Mouse (Mus musculus): ENCODE data around the gene Ephx3.
"Not testable (repeated sequence)": the region's sequence is repeated elsewhere in the genome, so short reads cannot be mapped to it uniquely, and the experiment has no call there.

The Ephx3 gene

GRCm38 (mm10) chr17:32188863-32189636 is at the start of gene Ephx3:
Gene Ephx3, minus strand, starts transcription at chr17:32189549.
- DNase-seq (ENCODE audit: low spot score): no peak

- no peak for DNase-seq (ENCODE audit: low spot score)
Observed at GRCm38 (mm10) chr17:32238589-32238988, 49.2 kb upstream of the Ephx3 start.

GRCm38 (mm10) chr17:32235534-32236191 is 46.3 kb upstream of the Ephx3 start:
- no peak for DNase-seq (ENCODE audit: low spot score)

- no peak for DNase-seq (ENCODE audit: low spot score)
Observed at GRCm38 (mm10) chr17:32233174-32233573, 43.8 kb upstream of the Ephx3 start.

DNA sequence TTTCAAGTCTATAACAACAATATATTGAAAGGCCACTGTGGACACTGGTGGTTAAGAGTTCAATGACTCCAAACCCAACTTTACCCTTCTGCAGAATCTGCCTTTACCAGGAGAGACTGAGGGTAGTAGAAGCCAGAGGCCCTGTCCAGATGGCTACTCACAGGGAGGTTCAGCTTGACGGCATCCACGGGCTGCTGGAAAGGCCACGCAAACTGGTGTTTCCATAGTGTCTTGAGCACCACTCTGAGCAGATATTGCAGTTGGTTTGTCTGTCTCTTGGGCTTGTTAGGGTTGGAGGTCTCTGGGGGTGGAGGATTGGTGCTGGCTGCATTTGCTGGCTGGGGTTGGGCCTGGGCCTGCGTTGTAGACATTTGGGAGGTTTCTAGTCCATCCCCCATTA is 39.9 kb upstream of the Ephx3 start:
- no peak for DNase-seq (ENCODE audit: low spot score)

DNA sequence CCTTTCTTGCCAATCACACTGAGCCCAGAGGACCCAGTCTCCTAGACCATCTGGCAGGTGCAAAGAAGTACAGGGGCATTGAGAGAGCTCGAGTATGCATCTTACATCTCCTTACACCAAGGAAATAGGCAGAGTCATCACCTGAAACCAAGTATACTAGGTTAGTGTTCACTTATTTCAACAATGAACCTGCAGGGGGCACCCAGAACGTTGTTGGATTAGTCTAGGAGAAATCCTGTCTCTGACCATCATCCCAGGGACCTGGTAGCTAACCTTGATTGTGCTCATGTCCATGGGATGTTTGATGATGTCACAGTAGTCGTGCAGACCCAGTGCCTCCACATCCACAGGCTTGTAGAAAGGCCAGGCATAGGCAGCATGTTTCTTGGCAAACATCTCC is 31.5 kb upstream of the Ephx3 start:
- no peak for DNase-seq (ENCODE audit: low spot score)

GRCm38 (mm10) chr17:32215587-32215986 is 26.2 kb upstream of the Ephx3 start:
- DNase-seq (ENCODE audit: low spot score): not testable (repeated sequence)

DNA sequence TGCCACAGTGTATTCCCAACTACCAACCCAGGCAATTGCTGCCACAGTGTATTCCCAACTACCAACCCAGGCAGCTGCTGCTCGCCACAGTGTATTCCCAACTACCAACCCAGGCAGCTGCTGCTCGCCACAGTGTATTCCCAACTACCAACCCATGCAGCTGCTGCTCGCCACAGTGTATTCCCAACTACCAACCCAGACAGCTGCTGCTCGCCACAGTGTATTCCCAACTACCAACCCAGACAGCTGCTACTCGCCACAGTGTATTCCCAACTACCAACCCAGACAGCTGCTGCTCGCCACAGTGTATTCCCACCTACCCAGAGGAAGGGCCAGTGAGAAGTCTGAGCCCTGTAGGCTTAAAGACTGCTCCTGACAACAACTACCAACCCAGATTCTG is 22.2 kb upstream of the Ephx3 start:
- DNase-seq (ENCODE audit: low spot score): not testable (repeated sequence)

DNA sequence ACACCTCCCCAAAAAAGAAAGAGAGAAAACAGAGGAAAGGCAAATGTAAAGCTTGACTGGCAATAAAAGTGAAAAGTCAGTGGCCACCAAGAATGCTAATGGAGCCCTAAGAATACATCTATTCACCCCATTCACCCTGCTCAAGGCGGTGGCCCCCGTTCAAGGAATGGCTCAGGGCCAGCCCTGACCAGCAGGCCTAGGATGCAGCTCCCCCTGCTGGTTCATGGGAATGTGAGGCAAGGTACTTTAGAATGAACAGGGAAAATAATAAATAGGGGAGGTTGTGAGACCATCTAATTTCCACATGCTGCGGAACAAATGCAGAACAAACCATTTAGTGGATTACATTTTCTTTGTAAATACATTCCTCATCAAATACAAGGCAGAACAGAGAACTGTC is 20.4 kb upstream of the Ephx3 start:
- DNase-seq (ENCODE audit: low spot score): peak; percentile 24

DNA sequence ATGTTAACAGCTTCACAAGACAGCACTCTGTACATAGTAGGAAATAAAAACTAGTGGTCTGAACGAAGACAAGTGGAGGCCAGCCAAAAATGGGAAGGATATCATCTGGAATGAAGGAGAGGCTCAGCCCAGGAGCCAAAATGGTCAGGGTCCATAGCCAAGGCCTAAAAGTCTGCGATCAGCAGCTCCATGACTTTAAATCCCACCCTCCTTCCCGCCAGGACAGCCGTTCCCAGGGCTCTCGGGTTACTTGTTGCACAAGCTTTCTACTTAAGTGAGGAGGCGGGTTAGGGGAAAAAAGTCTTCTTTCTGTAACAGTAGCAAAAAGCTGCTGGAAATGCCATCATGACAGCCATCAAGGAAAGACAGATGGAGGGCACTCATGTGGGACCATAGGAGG is 19.8 kb upstream of the Ephx3 start:
- DNase-seq (ENCODE audit: low spot score): no peak

DNA sequence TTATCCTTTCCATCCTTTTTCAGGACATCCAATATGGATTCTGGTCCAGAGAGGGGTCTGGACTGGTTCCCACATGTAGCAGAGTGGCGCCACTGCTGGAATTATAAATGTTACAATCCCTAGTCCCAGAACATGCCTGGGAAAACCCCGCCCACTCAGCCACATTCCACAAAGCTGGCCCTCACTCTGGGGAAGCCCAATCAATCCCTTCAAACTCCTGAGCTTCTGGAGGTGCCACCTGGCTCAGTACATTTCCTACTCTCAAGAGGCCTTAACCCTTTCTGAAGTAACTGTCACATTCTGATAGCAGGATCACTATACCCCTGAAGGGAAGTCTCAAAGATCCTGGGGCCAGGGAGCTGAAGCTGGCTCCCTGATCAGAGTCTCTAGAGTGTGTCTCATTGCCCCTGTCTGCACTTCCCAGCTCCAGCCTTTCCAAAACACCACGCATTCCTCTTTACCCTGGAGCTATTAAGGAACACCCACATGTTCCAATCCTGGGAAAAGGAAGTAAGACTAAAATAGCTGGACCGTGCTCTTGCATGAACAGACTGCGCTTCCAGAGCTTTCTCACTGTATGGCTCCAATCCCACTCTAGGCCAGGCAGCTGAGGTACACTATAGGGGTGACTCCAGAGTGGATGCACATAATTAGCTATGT is 18.4 kb upstream of the Ephx3 start:
- no peak for DNase-seq (ENCODE audit: low spot score)

DNA sequence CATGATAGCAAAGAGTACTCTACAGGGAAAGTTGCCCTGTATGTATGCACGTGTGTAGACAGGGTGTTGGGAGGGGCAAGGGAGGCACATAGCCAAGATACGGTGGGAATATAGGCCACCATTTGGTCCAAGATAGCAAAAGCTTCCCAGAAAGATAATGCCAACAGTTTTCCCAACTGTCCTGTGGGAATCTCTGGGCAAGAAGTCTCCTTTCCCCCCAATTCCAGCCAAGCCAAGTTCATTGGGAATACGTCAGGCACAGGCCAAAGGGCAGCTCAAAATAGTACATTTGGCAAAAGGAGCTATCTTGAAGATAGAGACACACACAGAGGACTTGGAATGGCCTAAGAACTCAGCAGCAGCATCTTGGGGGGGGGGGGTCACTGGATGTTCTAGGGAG is 16.0 kb upstream of the Ephx3 start:
- no peak for DNase-seq (ENCODE audit: low spot score)

GRCm38 (mm10) chr17:32202972-32203371 is 13.6 kb upstream of the Ephx3 start:
- DNase-seq (ENCODE audit: low spot score): no peak

GRCm38 (mm10) chr17:32201086-32201485 is 11.7 kb upstream of the Ephx3 start:
- no peak for DNase-seq (ENCODE audit: low spot score)

DNA sequence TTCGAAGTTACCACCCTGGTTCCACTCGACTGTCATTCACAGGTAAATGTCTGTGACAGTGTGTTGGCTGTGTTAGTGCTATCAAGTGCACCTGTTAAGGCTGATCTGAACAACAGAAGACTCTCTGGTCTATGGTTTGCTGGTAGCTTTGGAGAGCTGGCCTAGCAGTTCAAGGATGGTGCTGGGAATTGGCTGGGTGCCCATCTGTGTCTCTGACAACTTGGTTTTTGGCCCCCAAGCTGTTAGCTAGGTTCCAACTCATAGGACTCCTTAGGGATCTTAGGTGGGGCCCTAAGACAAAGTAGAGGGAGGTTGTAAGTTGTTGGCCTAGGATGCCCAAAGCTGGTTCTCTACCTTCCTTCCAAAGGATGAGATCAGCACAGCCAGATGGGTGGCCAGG is 10.4 kb upstream of the Ephx3 start:
- no peak for DNase-seq (ENCODE audit: low spot score)

DNA sequence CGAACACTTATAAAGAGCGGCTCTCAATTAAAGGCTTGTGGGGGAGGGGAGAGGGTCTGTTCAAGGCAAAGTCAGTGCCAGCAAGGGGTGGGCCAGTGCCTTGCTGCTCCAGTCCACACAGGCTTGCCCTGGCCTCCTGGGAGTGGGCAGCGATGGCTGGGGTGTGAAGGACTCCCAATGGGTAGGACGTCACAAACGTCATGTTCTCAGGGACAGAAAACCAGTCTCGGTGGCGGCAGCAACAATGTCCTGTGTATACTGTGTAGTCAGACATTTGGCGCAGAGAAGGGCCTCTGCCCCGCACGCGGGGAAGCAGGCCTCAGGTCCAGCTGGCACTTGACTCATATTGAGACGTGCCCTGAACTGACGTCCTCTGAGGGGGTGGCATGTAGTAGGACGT is 7.8 kb upstream of the Ephx3 start:
- DNase-seq (ENCODE audit: low spot score): no peak

DNA sequence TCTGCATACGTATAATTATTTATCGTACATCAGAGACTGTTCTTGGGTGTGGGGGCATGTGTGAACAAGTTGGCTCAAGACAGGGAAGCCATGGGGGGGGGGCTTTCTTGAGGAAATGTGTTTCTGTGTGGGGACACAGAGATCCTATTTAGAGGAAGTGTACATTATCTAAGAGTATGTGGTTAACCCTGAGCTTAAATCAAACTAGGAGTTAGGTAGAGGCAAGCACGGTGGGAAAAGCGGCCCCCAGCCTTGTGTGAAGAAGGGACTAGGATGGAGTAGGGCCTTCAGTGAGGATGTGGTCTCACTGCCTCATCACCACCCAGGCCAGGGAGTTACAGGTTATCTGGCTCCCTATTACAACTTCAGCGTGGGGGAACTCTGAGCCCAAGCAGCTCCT is 6.4 kb upstream of the Ephx3 start:
- no peak for DNase-seq (ENCODE audit: low spot score)

DNA sequence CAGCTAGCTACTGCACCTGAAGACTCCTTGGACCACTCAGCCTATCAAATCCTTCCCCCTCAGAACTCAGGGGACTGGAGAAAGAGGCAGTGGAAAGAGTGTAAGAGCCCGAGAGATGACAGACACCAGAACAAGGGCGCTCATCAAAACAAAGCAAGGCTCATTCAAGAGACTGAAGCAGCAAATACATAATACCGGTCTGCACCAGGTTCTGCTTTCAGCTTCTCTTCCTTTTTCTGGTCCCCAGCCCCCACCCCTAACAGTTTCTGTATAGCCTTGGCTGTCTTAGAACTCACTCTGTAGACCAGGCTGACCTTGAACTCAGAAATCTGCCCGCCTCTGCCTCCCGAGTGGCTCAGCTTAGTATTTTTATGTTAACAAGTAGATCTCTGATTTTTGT is 3.7 kb upstream of the Ephx3 start:
- no peak for DNase-seq (ENCODE audit: low spot score)

GRCm38 (mm10) chr17:32189850-32190249 is 501 bp upstream of the Ephx3 start:
- no peak for DNase-seq (ENCODE audit: low spot score)

DNA sequence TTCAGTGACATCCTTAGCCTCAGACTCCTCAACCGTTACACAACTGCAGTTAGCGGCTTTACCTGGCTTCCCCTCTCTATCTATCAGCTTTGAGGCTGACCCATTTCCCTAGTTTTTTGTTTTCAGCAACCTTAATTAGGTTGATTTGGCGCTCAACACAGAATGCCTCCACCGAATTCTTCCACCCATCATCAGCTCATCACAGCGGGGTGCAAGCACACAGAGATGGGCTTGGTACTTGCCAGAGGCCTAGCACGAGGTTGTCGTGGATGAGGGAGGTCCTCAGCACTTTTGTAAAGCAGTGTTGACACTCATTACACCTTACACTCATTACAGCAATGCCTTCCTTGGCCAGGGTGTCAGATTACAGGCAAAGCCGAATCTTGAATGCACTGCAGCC is 6.3 kb downstream of the Ephx3 start:
- DNase-seq (ENCODE audit: low spot score): no peak

GRCm38 (mm10) chr17:32179621-32180491 is 9.5 kb downstream of the Ephx3 start:
- DNase-seq (ENCODE audit: low spot score): no peak

DNA sequence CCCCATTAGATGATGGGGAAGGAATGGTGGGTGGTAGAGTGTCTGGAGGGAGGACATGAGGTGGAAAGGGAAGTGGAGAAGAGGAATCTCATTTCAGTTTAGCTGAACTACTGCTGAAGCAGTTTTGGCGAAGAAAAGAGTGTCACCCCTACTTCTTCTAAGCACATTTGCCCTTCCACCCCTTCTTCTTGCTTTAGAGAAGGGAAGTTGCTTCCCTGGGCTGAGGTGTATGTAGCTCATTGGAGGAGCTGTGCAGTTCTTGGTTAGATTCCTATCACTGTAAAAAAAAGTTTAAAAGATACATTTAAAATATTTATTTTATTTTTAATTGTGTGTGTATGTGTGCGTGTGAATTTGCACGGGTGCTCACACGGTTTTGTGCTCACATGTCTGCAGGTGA is 12.4 kb downstream of the Ephx3 start:
- no peak for DNase-seq (ENCODE audit: low spot score)
